Mouse (Mus musculus): ENCODE measurements around the gene Slc22a18. TPM values are rescaled to one million over a fixed set of nuclear protein-coding genes. Genes with fewer than 3 reads are reported as not detected.

Slc22a18 gene
- total RNA-seq, 2 experiments from 2014 or later: 0.21 to 0.36 TPM

Other genes starting within 250 kb of the Slc22a18 start
- gene Cdkn1c, start 12.7 kb upstream of the Slc22a18 start, total RNA-seq (2021): 10 to 100 TPM in 1 of 2 experiments, 1 to 10 TPM in 1; 9.7 to 14.5 TPM
- not detected for gene Phlda2, start 29.4 kb downstream of the Slc22a18 start, total RNA-seq (2021)
- 100 to 1,000 TPM; 130 to 138 TPM for gene Nap1l4, start 75.4 kb downstream of the Slc22a18 start, total RNA-seq (2021)
- gene Cars, start 126.4 kb downstream of the Slc22a18 start, total RNA-seq (2021): 10 to 100 TPM; 53.8 to 62.8 TPM
- under 1 TPM; 0.12 to 0.23 TPM for gene Tnfrsf26, start 155.0 kb downstream of the Slc22a18 start, total RNA-seq (2021)
- gene Tnfrsf22, start 175.9 kb downstream of the Slc22a18 start, total RNA-seq (2021): 1 to 10 TPM; 2.1 to 2.9 TPM
- 1 to 10 TPM; 1.3 to 1.6 TPM for gene Tnfrsf23, start 212.1 kb downstream of the Slc22a18 start, total RNA-seq (2021)